In genomic region chr13:14521746-14522127, GRCm38 (mm10) we compare ENCODE assay signal across 9 mouse cellular contexts. TPM values are rescaled to one million over a fixed set of nuclear protein-coding genes. Genes with fewer than 3 reads are reported as not detected.
DNase-seq lines count a peak whose midpoint lies in the region; ATAC-seq and TF ChIP-seq lines count a peak whose summit lies in the region.
"Had no signal": no experiment of that assay in that cellular context is flagged by ENCODE, and none has a peak within 500 bp of the region (broad histone marks: within the 10 kb centered on the region; RNA-seq: fewer than 3 reads in every experiment).

No protein-coding gene starts in this region.

- 14% methylated on average over 4 of the region's 4 CpGs for WGBS in heart, postnatal 0 days
- 29% methylated on average over 4 of the region's 4 CpGs for WGBS in limb, embryonic 11.5 days

- H3K27me3 ChIP-seq in heart, postnatal 0 days (ENCODE audit: control insufficient read depth, insufficient read depth, low read length), result peaks cover 10% of the 10 kb centered on the region; the same call in 1 of the 2 replicates
- peaks cover 29% of the 10 kb centered on the region for H3K27me3 ChIP-seq in limb, embryonic 11.5 days (ENCODE audit: control insufficient read depth, insufficient read depth, low read length)

- no peaks in the 10 kb centered on the region for H3K36me3 ChIP-seq in heart, postnatal 0 days (replicated peaks; ENCODE audit: control insufficient read depth, insufficient read depth, low read length)
- H3K36me3 ChIP-seq in limb, embryonic 11.5 days (ENCODE audit: control insufficient read depth, insufficient read depth, low read length), result no peaks in the 10 kb centered on the region

- intact Hi-C loops in heart, postnatal 25 days (cut with DNase I), result no loop called here

- peak overlapping the region; percentile 86 for H3K27ac ChIP-seq in cortical plate, adult 2 months (ENCODE audit: insufficient read depth, low read length)
- no peak overlapping the region for H3K27ac ChIP-seq in heart, postnatal 0 days (ENCODE audit: low read depth)
- no peak overlapping the region for H3K27ac ChIP-seq in limb, embryonic 11.5 days (replicated peaks; ENCODE audit: low read depth, low read length)

- peak; percentile 8 for DNase-seq in heart, adult 18-20 months
- no peak for DNase-seq in heart, postnatal 25 days (ENCODE audit: low spot score)
- DNase-seq in heart, postnatal 0 days (ENCODE audit: low spot score), result no peak
- DNase-seq in limb, embryonic 11.5 days (ENCODE audit: low spot score), result no peak
- peak; percentile 30 for DNase-seq in right cerebral cortex, postnatal 4 days
- no peak for DNase-seq in urinary bladder, postnatal 4 days (ENCODE audit: low spot score in 2 of 2)
- no peak for DNase-seq in adrenal gland, postnatal 25 days

- no peak overlapping the region for H3K9ac ChIP-seq in heart, postnatal 0 days (replicated peaks; ENCODE audit: low read depth, low read length)
- H3K9ac ChIP-seq in limb, embryonic 11.5 days (ENCODE audit: low read length), result no peak overlapping the region

- H3K4me3 ChIP-seq in cortical plate, adult 2 months (ENCODE audit: insufficient read depth, low read length), result peak overlapping the region; percentile 84
- H3K4me3 ChIP-seq in heart, postnatal 0 days (ENCODE audit: low read depth, low read length), result peak overlapping the region; percentile 48; the same call in 1 of the 2 replicates
- H3K4me3 ChIP-seq in limb, embryonic 11.5 days (ENCODE audit: low read depth, low read length), result no peak overlapping the region

- no peak; the same call in 1 of the 2 replicates for ATAC-seq in heart, postnatal 0 days (ENCODE audit: insufficient read depth, low read depth)
- ATAC-seq in limb, embryonic 11.5 days (ENCODE audit: insufficient number of reproducible peaks, low FRiP score, low TSS enrichment, low read depth), result no peak

- H3K9me3 ChIP-seq in heart, postnatal 0 days (replicated peaks; ENCODE audit: control insufficient read depth, low read length), result no peaks in the 10 kb centered on the region
- no peaks in the 10 kb centered on the region for H3K9me3 ChIP-seq in limb, embryonic 11.5 days (ENCODE audit: control insufficient read depth, low read length)

- peak overlapping the region; percentile 92 for H3K4me2 ChIP-seq in heart, postnatal 0 days (ENCODE audit: low read depth, low read length)
- H3K4me2 ChIP-seq in limb, embryonic 11.5 days (ENCODE audit: low read depth, severe bottlenecking), result peak overlapping the region; percentile 87; the same call in 1 of the 2 replicates

- TF ChIP-seq CTCF in cortical plate, adult 2 months (IDR thresholded peaks at IDR 0.05; ENCODE audit: extremely low read depth, insufficient read depth, low read length), result no peak
- no peak for TF ChIP-seq CTCF in heart, postnatal 0 days (IDR thresholded peaks at IDR 0.05; ENCODE audit: low read depth)

- peak; percentile 48 for TF ChIP-seq POLR2A in cortical plate, adult 2 months (IDR thresholded peaks at IDR 0.05; ENCODE audit: extremely low read depth, insufficient read depth, low read length)

- H3K4me1 ChIP-seq in cortical plate, adult 2 months (ENCODE audit: control insufficient read depth, insufficient read depth, low read length), result peaks cover 4% of the 10 kb centered on the region
- peaks cover 7% of the 10 kb centered on the region for H3K4me1 ChIP-seq in heart, postnatal 0 days (ENCODE audit: control insufficient read depth, insufficient read depth)
- no peaks in the 10 kb centered on the region for H3K4me1 ChIP-seq in limb, embryonic 11.5 days (ENCODE audit: control insufficient read depth, insufficient read depth, low read length)

- TF ChIP-seq EP300 in heart, postnatal 0 days (IDR thresholded peaks at IDR 0.05; ENCODE audit: low read depth), result no peak

RNA-seq across cellular contexts. Expression of gene Hecw1, which starts 1.3 kb away (rescaled TPM):
- under 1 TPM; 0.10 to 0.46 TPM for total RNA-seq in heart, adult 18-20 months (2021)
- total RNA-seq in heart, postnatal 25 days (2021), result under 1 TPM; 0.21 to 0.31 TPM
- polyA plus RNA-seq in cortical plate, adult 2 months (2012; rRNA removed), result 36.8 and 37.9 TPM in 2 replicates
- 0.04 and 0.34 TPM in 2 replicates for total RNA-seq in heart, postnatal 0 days (2014; rRNA removed; ENCODE audit: low replicate concordance)
- polyA plus RNA-seq in heart, postnatal 0 days (2015; fragmentation: Nextera tagmentation; extraction: Ambion mirVana), result 0.30 and 0.37 TPM in 2 replicates
- 0.20 and 0.24 TPM in 2 replicates for polyA plus RNA-seq in limb, embryonic 11.5 days (2014; fragmentation: Nextera tagmentation; extraction: Ambion mirVana)
- total RNA-seq in adrenal gland, postnatal 25 days (2021), result not detected in 2 replicates
- total RNA-seq: liver, adult 2 months had no signal
- polyA plus RNA-seq: liver, adult 2 months had no signal

Comparison
In these comparisons a context has a peak if more than half of its experiments do, and no peak if none do; other contexts are left out.
1. DNase-seq: peak in heart, adult 18-20 months (2 of 2) and right cerebral cortex, postnatal 4 days (single experiment); none in heart, postnatal 25 days (single experiment), heart, postnatal 0 days (single experiment), limb, embryonic 11.5 days (single experiment), urinary bladder, postnatal 4 days (0 of 2) and adrenal gland, postnatal 25 days (single experiment).